Mouse (Mus musculus) lung, postnatal 14 days (tissue): ENCODE data around the gene Pnmal1.
A peak's percentile ranks its signal among the peaks of the same experiment; 100 is the strongest.

Experiments
- DNase-seq: peaks from one replicate; pipeline ENCODE4 v3.0.0; 2021

Gene Pnmal1

DNA sequence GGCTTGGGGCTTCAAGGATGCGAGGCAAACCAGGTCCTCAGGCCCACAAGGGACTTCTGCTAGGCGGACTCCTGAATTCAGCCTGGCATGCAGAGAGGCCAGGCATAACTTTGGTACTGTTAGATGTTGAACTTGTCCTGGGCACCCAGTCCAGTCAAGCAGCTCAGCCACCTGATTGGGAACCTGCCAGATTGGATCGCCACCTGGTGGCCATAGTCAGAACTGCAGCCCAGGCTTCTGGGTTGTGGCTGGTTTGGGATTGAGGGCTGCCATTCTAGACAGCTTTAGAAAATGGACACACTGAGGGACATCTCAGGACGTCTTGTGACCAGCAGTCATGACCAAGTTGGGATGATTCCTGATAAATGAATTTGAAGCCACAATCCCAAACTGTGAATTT is 40.2 kb downstream of the Pnmal1 start:
- DNase-seq = peak; percentile 91

DNA sequence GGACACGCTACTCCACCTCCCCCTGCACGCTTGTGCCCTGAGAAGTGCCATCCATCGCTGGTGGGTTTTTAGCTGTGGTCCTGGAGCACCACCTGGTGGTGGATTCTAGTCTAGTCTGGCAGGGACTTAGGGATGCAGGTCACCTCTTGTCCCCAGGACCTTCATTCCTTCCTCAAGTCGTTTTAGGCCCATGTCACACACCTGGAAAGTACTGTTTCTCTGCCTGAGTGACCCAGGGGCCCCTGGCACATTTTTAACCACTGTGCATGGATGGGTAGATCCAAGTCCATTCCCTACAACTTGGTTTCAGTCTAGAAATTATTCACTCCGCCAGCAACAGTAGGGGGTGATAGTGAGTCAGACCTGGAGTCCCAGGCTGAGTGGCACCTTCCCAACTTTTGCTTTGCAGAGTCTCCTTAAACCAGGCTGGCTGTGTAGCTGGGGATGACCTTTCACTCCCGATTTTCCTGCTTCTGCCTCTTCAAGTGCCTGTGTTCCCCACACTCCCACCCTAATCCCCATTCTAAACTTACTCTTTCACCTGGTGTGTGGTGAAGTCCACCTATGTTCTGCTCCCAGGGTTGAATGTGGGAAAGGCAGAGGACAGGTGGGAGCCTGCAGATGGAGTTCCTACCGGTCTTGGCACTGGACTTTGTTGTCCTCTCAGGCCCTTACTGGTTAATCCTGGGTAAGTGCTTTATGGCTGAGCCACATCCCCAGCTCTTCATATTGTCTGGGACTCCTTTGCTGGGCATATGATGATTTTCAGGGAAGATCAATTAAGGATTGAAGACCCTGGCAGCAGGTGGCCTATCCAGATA is 43.1 kb downstream of the Pnmal1 start:
- DNase-seq = peak; percentile 87

DNA sequence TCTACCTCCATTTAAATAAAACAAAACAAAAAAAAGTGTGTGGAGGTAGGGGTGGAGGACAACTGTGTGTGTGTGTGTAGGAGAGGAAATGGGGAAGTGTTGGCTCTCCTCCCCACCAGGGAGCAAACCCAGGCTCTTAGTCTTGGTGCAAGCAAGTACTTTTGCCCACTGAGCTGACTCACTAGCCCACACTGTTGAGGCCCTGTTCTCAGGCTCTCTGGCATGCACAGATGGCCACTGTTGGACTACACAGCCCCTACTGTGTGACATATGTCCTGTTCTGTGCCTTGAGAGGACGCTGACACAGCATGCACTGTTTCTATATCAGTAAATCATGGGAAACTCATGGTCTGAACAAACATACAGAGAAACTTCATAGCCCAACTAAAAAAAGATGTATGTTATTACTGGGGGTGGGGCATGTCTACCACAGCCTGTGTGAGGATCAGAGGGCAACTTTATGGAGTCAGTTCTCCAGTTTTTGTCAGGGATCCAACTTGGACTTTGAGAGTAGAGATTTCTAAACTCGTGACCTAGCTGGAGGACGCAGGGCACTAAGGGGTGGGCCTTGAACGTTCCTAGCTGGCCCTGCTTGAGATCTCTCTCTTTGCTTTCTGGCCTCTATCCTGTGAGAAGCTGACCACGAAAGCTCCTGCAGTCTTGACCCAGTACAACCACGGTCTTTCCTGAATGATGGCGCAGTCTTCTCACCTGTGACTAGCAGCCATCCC is 43.9 kb downstream of the Pnmal1 start:
- DNase-seq = no peak

DNA sequence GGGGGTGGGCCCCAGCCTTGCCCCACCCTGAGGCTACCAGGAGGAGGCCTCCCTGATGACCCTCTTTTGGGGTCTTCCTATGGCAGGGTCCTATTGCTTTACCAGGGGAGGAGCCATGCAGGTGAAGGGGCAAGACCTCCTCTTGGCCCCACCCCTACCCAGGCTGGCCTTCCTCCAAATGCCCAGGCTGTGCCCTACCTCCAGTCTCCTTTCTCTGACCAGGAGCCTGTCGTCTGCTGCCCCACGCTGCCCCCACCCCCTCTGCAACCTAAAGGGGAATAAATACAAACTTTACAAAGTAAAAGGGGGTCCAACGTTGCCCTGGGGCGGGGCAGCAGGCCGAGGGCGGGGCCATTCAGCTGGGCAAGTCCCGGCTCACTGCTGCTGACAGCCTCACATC is 45.2 kb downstream of the Pnmal1 start:
- DNase-seq = no peak

DNA sequence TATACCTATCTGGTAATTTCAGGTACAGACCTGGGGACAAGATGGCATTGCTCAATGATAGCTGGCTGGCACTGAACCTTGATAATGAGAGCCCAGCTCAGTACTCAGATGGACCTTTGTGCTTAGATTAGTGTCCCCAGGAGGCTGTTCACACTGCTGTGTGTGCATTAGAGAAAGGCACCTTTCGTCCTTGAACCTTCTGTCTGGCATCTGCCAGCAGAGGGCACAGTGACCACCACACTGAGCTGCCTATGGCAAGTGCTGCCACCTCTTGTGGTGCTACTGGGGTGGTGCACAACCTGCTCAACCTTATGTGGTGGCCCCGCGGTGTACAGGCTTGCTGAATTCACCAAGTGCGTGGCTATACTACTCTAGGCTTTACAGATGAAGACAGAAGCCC is 47.8 kb downstream of the Pnmal1 start:
- no peak for DNase-seq

DNA sequence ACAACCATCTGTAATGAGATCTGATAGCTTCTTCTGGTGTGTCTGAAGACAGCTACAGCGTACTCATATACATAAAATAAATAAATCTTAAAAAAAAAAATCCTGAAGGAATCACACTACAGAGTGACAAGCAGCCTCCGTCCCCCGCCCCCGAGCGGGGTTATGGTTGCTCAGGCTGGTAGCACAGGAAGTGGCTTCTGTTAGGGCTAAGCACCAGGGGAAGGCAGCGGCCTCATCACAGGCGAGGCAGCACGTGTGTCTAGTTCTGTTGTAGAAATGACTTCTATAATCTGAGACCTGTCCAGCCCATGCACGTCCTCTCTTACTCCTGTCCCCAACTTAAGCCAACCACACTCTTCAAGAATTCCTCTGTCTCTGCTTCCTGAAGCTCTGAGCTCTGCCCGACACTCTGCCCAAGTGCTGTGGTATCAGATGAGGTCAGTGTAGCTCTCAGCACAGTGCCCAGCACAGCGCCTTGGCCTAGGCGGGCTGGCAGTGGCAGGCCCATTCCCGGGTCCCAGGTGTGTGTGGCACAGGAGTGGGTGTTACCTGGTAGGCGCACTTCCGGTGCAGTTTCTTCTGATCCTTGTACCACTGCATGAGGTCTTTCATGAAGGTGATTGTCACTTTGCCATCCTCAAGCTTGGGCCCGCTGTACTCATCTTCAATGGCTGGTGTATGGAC is 50.0 kb downstream of the Pnmal1 start:
- no peak for DNase-seq

DNA sequence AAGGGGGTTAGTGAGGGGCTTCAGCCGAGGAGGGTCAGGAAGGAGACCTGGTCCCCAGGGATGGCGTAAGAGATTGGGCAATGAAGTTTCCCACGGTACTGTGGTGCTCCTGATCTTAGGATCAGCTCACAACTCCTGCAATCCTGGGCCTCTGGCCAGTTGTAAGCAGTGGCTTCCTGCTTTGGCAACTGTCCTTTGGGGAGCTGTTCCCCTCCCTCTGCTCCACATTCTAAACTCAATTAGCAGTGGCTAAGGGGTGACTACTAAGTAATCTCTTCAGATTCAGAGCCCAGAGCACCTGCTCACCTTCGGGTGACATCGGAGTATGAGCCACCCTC is 50.5 kb downstream of the Pnmal1 start:
- DNase-seq = no peak

DNA sequence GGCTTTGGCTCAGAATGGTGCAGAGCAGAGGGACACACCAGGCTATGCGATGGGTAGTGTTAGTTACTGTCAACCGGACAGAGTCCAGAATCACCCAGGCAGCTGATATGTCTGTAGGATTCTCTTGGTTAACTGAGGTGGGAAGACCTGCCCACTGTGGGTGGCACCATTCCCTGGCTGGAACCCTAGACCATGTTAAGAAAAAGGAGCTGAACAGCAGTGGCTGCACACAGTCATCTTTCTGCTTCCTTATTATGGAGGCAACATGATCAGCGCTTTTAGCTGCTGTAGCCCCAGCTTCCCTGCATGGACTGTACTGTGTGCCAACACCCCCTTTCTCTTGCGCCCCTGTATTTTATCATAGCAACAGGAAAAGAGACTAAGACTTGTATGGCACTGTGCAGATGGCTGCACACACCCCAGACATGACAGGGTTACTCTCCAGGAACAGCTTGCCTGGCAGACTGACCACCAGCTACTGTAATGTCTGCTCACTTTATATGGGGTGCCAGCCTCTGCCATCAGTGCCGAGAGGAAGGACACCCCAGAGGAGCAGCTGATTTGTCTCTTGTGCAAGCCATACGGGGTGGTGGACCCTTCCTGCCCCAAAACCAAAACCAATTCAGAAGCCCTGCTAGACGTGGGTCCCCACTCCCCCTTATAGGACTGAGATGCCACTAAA is 52.6 kb downstream of the Pnmal1 start:
- no peak for DNase-seq
